Mouse (Mus musculus): ENCODE results near the gene Agfg2. TPM values are rescaled to one million over a fixed set of nuclear protein-coding genes. Genes with fewer than 3 reads are reported as not detected.

Agfg2 gene
- polyA plus RNA-seq, 1 experiment from 2014 or later, result 16.6 TPM

GRCm38 (mm10) chr5:137678736-137679135, 5.8 kb downstream of the Agfg2 start:
- ATAC-seq (ENCODE audit: low read depth), result no peak
- no peaks in the 10 kb centered on the region for H3K9me3 ChIP-seq
- 85% methylated on average over 3 of the region's 3 CpGs for WGBS

DNA sequence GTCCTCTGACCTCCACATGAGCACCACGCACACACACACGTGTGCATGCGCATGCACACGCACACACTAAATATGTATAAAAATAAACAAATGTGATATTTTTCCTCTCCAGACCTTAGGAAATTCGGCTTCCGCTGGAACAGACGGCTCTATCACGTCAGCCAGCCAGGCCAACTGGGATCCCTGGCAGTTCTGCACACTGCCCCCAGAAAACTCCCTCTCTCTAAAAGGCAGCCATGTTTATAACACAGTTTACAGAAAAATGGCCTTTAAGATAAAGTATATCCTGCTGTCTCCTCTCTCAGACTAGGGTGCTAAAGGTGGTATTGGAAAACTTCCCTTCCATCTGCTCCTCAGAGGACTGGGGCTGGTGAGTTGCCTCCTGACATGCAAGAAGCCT, 6.7 kb downstream of the Agfg2 start:
- Histone ChIP-seq H3K4me1 (replicated peaks) (peaks cover 9% of the 10 kb centered on the region), H3K27me3 (no peaks in the 10 kb centered on the region), H3K36me3 (peaks cover 10% of the 10 kb centered on the region), H3K27ac (replicated peaks) (no peak overlapping the region), H3K4me2 (no peak overlapping the region), H3K9ac (no peak overlapping the region), H3K4me3 (no peak overlapping the region), H3K9me3 (no peaks in the 10 kb centered on the region)
- no peak for ATAC-seq (ENCODE audit: low read depth)
- WGBS, result 97% methylated on average over 8 of the region's 8 CpGs

More at GRCm38 (mm10) chr5:137678736-137679135, 5.8 kb downstream of the Agfg2 start:
- no peak overlapping the region for H3K4me3 ChIP-seq
- H3K27me3 ChIP-seq, result no peaks in the 10 kb centered on the region
- no peak overlapping the region for H3K4me2 ChIP-seq
- peaks cover 18% of the 10 kb centered on the region for H3K4me1 ChIP-seq (replicated peaks)
- peaks cover 10% of the 10 kb centered on the region for H3K36me3 ChIP-seq
- no peak overlapping the region for H3K9ac ChIP-seq
- H3K27ac ChIP-seq (replicated peaks), result no peak overlapping the region

DNA sequence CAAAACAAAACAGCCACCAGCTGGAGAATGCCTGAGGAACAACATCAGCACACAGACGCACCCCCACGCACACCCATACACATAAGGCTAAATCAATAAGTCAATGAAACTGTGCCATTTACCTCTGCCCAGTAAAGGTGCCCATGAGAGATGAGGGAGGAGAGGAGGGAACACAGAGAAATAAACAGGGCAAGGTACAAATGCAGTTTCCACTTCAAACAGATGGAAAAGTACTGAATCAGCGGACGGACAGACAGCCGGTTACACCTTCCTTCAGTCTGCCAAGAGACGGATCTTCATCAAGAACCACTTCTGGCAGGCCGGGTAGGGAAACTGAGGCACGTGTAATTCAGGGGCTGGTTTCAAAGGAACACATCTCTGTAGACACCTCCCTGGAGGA, 9.7 kb downstream of the Agfg2 start:
- no peak overlapping the region for H3K4me2 ChIP-seq
- H3K9ac ChIP-seq, result no peak overlapping the region
- peaks cover 23% of the 10 kb centered on the region for H3K4me1 ChIP-seq (replicated peaks)
- no peak overlapping the region for H3K4me3 ChIP-seq
- ATAC-seq (ENCODE audit: low read depth), result no peak
- no peak overlapping the region for H3K27ac ChIP-seq (replicated peaks)
- WGBS, result 94% methylated on average over 8 of the region's 8 CpGs
- peaks cover 10% of the 10 kb centered on the region for H3K36me3 ChIP-seq
- no peaks in the 10 kb centered on the region for H3K27me3 ChIP-seq
- H3K9me3 ChIP-seq, result no peaks in the 10 kb centered on the region

GRCm38 (mm10) chr5:137673015-137673414, 11.5 kb downstream of the Agfg2 start:
- H3K27me3 ChIP-seq, result no peaks in the 10 kb centered on the region
- no peak for ATAC-seq (ENCODE audit: low read depth)

GRCm38 (mm10) chr5:137672361-137672760, 12.2 kb downstream of the Agfg2 start:
- Histone ChIP-seq H3K4me1 (replicated peaks) (peaks cover 23% of the 10 kb centered on the region), H3K9me3 (no peaks in the 10 kb centered on the region), H3K4me2 (no peak overlapping the region), H3K27me3 (no peaks in the 10 kb centered on the region), H3K27ac (replicated peaks) (peak overlapping the region; percentile 69), H3K9ac (0 out of 2 replicates have a peak overlapping the region, but pooled peaks have one; percentile 55), H3K4me3 (no peak overlapping the region), H3K36me3 (peaks cover 15% of the 10 kb centered on the region)
- no peak for ATAC-seq (ENCODE audit: low read depth)
- WGBS, result 77% methylated on average over 5 of the region's 5 CpGs

More at GRCm38 (mm10) chr5:137673015-137673414, 11.5 kb downstream of the Agfg2 start:
- 91% methylated on average over 6 of the region's 6 CpGs for WGBS
- Histone ChIP-seq H3K4me1 (replicated peaks) (peaks cover 23% of the 10 kb centered on the region), H3K9me3 (no peaks in the 10 kb centered on the region), H3K27ac (replicated peaks) (no peak overlapping the region), H3K36me3 (peaks cover 10% of the 10 kb centered on the region), H3K4me3 (no peak overlapping the region), H3K9ac (no peak overlapping the region), H3K4me2 (no peak overlapping the region)

DNA sequence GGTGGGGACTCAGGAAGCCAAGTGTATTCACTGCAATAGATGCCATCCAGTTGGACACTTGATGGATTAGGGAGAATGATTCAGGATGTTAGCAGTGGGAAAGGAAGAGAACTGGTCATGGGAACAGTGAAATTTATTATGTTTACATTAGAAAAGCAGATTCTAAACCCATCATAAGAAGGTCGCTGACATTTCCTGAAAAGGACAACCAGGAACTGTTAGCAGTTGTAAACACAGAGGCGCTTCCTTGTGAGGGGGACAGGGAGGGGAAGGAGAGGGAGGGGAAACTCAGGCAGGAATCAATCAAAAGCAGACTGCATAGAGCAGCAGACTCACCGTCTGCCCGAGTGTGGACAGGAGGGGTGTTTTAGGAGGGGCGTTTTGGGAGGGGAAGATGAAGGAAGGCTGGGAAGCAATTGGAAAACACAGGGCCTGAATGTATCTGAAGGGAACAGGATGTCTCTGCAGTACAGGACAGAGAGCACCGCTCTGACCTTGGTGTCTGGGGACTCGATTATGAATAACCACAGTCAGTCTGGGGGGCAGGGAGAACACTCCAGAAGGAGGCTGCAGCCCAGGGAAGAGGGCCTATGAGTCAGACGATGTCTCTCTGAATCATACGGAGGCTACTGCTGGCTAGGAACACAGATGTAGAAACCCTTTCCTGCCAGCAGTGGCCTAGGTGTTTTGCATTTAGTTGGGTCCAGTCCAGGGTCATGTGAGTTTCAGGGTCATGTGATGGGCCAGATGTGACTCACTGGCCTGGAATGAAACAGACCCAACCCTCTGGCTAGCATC, 12.9 kb downstream of the Agfg2 start:
- H3K9ac ChIP-seq, result peak overlapping the region; percentile 55
- 39% methylated on average over 9 of the region's 9 CpGs for whole genome bisulfite sequencing
- 0 out of 2 replicates have a peak, but pooled peaks have one; percentile 15 for ATAC-seq (ENCODE audit: low read depth)

DNA sequence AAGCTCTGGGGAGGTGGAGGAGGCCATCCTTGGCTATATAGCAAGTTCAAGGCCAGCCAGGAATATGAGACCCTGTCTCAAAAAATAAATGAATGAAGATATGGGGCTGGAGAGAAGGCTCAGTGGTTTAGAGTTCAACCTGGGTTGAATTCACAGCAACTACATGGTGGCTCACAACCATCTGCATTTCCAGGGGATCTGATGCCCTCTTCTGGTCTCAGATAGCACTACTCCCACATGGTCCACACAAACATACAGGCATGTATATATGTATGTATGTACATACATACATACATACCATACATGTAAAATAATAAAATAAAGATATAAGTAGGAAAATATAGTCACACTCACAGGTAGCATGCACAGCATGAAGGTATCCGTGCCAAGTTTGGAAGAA, 14.3 kb downstream of the Agfg2 start:
- H3K4me1 ChIP-seq (replicated peaks), result peaks cover 23% of the 10 kb centered on the region
- H3K27me3 ChIP-seq, result no peaks in the 10 kb centered on the region
- H3K9ac ChIP-seq, result no peak overlapping the region
- no peak overlapping the region for H3K4me2 ChIP-seq
- H3K27ac ChIP-seq (replicated peaks), result no peak overlapping the region
- H3K4me3 ChIP-seq, result no peak overlapping the region
- WGBS, result 93% methylated on average over 1 of the region's 1 CpGs
- no peak for ATAC-seq (ENCODE audit: low read depth)
- H3K9me3 ChIP-seq, result no peaks in the 10 kb centered on the region
- H3K36me3 ChIP-seq, result peaks cover 29% of the 10 kb centered on the region

More for the DNA sequence above, 12.9 kb downstream of the Agfg2 start:
- Histone ChIP-seq H3K4me1 (replicated peaks) (peaks cover 23% of the 10 kb centered on the region), H3K9me3 (no peaks in the 10 kb centered on the region), H3K27ac (replicated peaks) (peak overlapping the region; percentile 69), H3K36me3 (peaks cover 18% of the 10 kb centered on the region), H3K4me2 (no peak overlapping the region), H3K4me3 (no peak overlapping the region), H3K27me3 (no peaks in the 10 kb centered on the region)

DNA sequence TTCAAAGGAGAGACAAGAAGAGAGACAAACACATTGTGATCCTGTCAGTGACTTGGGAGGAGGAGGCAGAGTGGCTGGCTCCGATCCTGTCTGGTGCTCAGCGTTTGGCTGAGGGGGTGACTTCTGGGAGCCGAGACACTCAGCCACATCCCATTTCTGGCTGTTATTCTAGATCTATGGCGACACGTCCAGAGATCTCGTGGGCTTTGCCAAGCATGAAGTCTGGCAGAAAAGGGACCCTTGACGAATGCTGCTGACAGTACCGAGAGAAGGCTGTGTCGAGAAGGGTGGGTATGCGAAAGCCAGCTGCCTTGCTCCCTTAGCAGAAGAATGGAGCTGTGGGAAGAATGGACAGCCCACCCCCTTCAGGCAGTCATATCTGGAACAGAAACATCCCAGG, 15.6 kb downstream of the Agfg2 start:
- no peak for ATAC-seq (ENCODE audit: low read depth)
- H3K9ac ChIP-seq, result no peak overlapping the region
- H3K9me3 ChIP-seq, result no peaks in the 10 kb centered on the region
- H3K4me3 ChIP-seq, result no peak overlapping the region
- H3K4me1 ChIP-seq (replicated peaks), result peaks cover 23% of the 10 kb centered on the region
- no peak overlapping the region for H3K27ac ChIP-seq (replicated peaks)
- no peak overlapping the region for H3K4me2 ChIP-seq
- H3K27me3 ChIP-seq, result no peaks in the 10 kb centered on the region
- peaks cover 39% of the 10 kb centered on the region for H3K36me3 ChIP-seq
- 76% methylated on average over 10 of the region's 10 CpGs for WGBS

- Histone ChIP-seq H3K4me3 (no peak overlapping the region), H3K27ac (replicated peaks) (no peak overlapping the region), H3K27me3 (no peaks in the 10 kb centered on the region), H3K36me3 (peaks cover 92% of the 10 kb centered on the region), H3K4me2 (no peak overlapping the region), H3K9ac (0 out of 2 replicates have a peak overlapping the region, but pooled peaks have one; percentile 13), H3K4me1 (replicated peaks) (no peaks in the 10 kb centered on the region), H3K9me3 (no peaks in the 10 kb centered on the region)
- ATAC-seq (ENCODE audit: low read depth), result no peak
- WGBS, result 65% methylated on average over 9 of the region's 9 CpGs
Observed at GRCm38 (mm10) chr5:137663057-137663456, 21.5 kb downstream of the Agfg2 start.

DNA sequence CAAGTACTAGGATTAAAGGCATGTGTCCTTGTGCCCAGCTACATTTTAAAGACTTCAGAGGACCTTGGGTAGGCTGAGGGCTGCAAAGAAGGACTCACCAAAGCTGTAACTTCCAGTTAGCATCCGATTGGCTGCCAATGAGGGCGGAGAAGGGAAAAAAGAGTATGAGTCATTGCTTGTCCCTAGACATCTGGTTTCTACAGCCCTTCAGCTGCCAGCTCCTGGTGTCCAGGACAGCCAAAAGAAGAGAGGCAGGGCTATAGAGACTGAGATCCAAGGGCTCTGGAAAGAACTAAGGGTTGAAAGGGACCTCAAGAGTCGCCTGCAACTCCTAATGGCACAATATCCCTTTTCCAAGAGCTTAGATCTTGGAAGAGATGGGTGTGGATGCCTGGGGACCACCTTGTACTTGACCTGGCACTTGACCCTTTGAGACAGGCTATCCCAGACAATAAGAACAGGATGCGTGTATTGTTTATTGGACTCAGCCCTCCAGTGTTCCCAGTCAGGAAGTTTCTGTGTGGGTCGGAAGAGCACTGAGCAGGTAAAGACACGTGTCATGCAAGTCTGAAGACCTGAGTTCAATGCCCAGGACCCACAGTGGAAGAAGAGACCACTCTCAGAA, 24.4 kb downstream of the Agfg2 start:
- WGBS, result 92% methylated on average over 6 of the region's 6 CpGs
- Histone ChIP-seq H3K36me3 (peaks cover 69% of the 10 kb centered on the region), H3K4me1 (replicated peaks) (no peaks in the 10 kb centered on the region), H3K27ac (replicated peaks) (no peak overlapping the region), H3K4me2 (no peak overlapping the region), H3K9ac (no peak overlapping the region), H3K9me3 (no peaks in the 10 kb centered on the region), H3K4me3 (no peak overlapping the region), H3K27me3 (no peaks in the 10 kb centered on the region)
- ATAC-seq (ENCODE audit: low read depth), result no peak

- peak overlapping the region; percentile 9; the same call in 1 of the 2 replicates for H3K27ac ChIP-seq (replicated peaks)
- no peak overlapping the region for H3K4me3 ChIP-seq
- H3K9ac ChIP-seq, result no peak overlapping the region
- ATAC-seq (ENCODE audit: low read depth), result peak; percentile 57; the same call in 1 of the 2 replicates
- no peaks in the 10 kb centered on the region for H3K27me3 ChIP-seq
- no peaks in the 10 kb centered on the region for H3K9me3 ChIP-seq
- H3K4me1 ChIP-seq (replicated peaks), result no peaks in the 10 kb centered on the region
- H3K4me2 ChIP-seq, result no peak overlapping the region
- WGBS, result 39% methylated on average over 6 of the region's 6 CpGs
- peaks cover 49% of the 10 kb centered on the region for H3K36me3 ChIP-seq
Observed at GRCm38 (mm10) chr5:137656977-137657376, 27.5 kb downstream of the Agfg2 start.

GRCm38 (mm10) chr5:137654746-137655145, 29.8 kb downstream of the Agfg2 start:
- Histone ChIP-seq H3K27ac (replicated peaks) (no peak overlapping the region), H3K36me3 (peaks cover 38% of the 10 kb centered on the region), H3K27me3 (no peaks in the 10 kb centered on the region), H3K9me3 (no peaks in the 10 kb centered on the region), H3K4me3 (no peak overlapping the region), H3K4me2 (no peak overlapping the region), H3K4me1 (replicated peaks) (peaks cover 6% of the 10 kb centered on the region), H3K9ac (no peak overlapping the region)
- no peak for ATAC-seq (ENCODE audit: low read depth)
- WGBS, result 83% methylated on average over 6 of the region's 7 CpGs

All from neural tube, embryonic 13.5 days (tissue).